Mouse (Mus musculus) forebrain, embryonic 10.5 days (tissue): ENCODE measurements around the gene Cklf. TPM values are rescaled to one million over a fixed set of nuclear protein-coding genes. Genes with fewer than 3 reads are reported as not detected.
"Not testable (repeated sequence)": the region's sequence is repeated elsewhere in the genome, so short reads cannot be mapped to it uniquely, and the experiment has no call there.

Source experiments
- DNase-seq: peaks from one replicate; pipeline ENCODE4 v3.0.0-alpha.2; 2017; ENCODE audit warnings: low spot score; ENCODE audit errors: extremely low spot score
- H3K27ac ChIP-seq: fragments of 300-500 bp; sonication (generic); 2 replicates; pipeline ENCODE4 v1.5.1; 2016; ENCODE audit warnings: mild to moderate bottlenecking
- H3K27me3 ChIP-seq: fragments of 300-500 bp; sonication (generic); 2 replicates; pipeline ENCODE4 v1.6.1; 2016; ENCODE audit warnings: mild to moderate bottlenecking; ENCODE audit not compliant: poor library complexity, severe bottlenecking
- H3K36me3 ChIP-seq: fragments of 300-500 bp; sonication (generic); replicated peaks from 2 replicates; pipeline ENCODE4 v1.6.1; 2016; ENCODE audit warnings: mild to moderate bottlenecking, moderate library complexity
- H3K4me1 ChIP-seq: fragments of 300-500 bp; sonication (generic); 2 replicates; pipeline ENCODE4 v1.6.1; 2016
- H3K4me3 ChIP-seq: fragments of 300-500 bp; sonication (generic); 2 replicates; pipeline ENCODE4 v1.5.1; 2016; ENCODE audit warnings: mild to moderate bottlenecking, moderate library complexity
- H3K9me3 ChIP-seq: fragments of 300-500 bp; sonication (generic); 2 replicates; pipeline ENCODE4 v1.6.1; 2016; ENCODE audit warnings: mild to moderate bottlenecking, moderate library complexity
- WGBS: fragments of 180-500 bp; shearing (Covaris S2); methylation state at CpG from one replicate; pipeline ENCODE4 v1.1.7; 2016; 5-methylcytosine and 5-hydroxymethylcytosine counted together
- polyA plus RNA-seq: library from polyadenylated mRNA; unstranded; fragments of >200 nt; fragmentation: Nextera tagmentation; extraction: Ambion mirVana; gene quantifications from 2 replicates; pipeline ENCODE4 v1.2.1, GENCODE M21; 2016

The Cklf gene
- polyA plus RNA-seq, 1 experiment from 2014 or later, result 39.4 TPM

GRCm38 (mm10) chr8:104293081-104293480, 42.4 kb downstream of the Cklf start, which contains the start of gene Cmtm2a:
Gene Cmtm2a, minus strand, starts transcription at chr8:104293181.
- H3K27me3 ChIP-seq, H3K4me1 ChIP-seq, H3K36me3 ChIP-seq, H3K9me3 ChIP-seq, DNase-seq, H3K4me3 ChIP-seq, H3K27ac ChIP-seq: not testable (repeated sequence)
- 91% methylated on average over 12 of the region's 12 CpGs for WGBS

DNA sequence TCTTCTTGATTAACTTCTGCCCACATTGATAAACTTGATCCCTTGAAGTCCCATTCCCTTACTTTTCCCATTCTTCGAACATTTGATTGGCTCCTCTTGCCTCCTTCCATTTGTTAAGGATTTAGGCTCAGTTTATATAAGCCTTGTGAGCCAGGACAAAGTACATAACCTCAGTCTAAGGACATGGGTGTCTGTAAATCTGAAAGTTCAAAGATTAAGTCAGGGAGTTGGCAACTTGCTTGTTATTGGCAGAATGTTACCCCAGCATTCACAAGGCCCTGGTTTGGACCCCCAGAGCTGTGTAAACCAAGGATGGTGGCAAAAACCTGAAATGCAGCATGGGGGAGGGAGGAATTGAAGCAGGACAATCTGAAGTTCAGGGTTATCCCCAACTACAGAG, 43.7 kb downstream of the Cklf start:
- H3K27me3 ChIP-seq, result no peaks in the 10 kb centered on the region
- no peaks in the 10 kb centered on the region for H3K9me3 ChIP-seq
- H3K4me3 ChIP-seq, result no peak overlapping the region
- H3K4me1 ChIP-seq, result no peaks in the 10 kb centered on the region
- WGBS, result 89% methylated on average over 1 of the region's 1 CpGs
- no peak for DNase-seq
- H3K36me3 ChIP-seq, result no peaks in the 10 kb centered on the region
- no peak overlapping the region for H3K27ac ChIP-seq

GRCm38 (mm10) chr8:104301577-104301976, 50.9 kb downstream of the Cklf start:
- peak; percentile 55 for DNase-seq
- H3K27ac ChIP-seq, H3K27me3 ChIP-seq, H3K4me3 ChIP-seq, H3K9me3 ChIP-seq, H3K36me3 ChIP-seq: not testable (repeated sequence)
- H3K4me1 ChIP-seq, result peaks cover 23% of the 10 kb centered on the region
- 15% methylated on average over 3 of the region's 3 CpGs for WGBS

DNA sequence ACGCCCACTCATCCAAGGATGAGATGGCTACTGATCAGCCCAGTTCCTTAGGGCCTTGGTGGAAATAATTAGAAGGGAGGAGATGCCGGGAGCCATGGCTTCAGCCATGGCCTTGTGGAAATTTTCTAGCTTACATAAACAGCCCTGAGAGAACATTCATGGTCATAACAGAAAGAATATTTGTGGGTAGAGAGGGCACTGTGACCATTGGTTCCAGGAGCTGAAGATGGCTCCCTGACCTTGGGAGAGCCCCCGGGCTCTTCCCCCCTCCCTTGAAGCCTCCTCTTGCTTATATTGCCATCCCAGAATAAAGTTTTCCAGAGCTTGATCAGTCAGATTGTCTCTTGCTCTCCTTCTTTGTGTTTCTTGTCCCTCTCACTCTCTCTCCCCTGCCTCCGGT, 51.9 kb downstream of the Cklf start:
- H3K27ac ChIP-seq, DNase-seq, H3K27me3 ChIP-seq, H3K9me3 ChIP-seq, H3K4me3 ChIP-seq, H3K36me3 ChIP-seq: not testable (repeated sequence)
- 91% methylated on average over 4 of the region's 4 CpGs for WGBS
- H3K4me1 ChIP-seq, result peaks cover 23% of the 10 kb centered on the region

DNA sequence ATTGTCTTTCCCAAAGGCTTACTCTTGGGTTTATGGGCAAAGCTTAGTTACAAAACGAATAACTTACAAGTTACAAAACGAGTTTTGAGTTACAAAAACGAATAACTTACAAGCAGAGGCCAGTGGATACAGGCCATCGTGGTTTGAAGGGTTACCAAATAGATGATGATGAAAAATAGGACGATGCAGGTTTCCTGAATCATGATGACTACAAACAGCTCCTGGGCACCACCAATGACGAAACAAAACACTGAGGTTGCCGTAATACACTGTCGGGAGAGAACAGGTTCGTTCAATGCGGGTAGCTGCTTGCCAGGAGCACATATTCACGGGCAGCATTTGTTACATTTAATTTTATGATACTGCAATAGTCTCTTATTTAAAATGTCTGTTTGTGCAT, 54.3 kb downstream of the Cklf start:
- Histone ChIP-seq H3K9me3 (no peaks in the 10 kb centered on the region), H3K4me3 (no peak overlapping the region), H3K4me1 (peaks cover 21% of the 10 kb centered on the region), H3K36me3 (no peaks in the 10 kb centered on the region), H3K27me3 (no peaks in the 10 kb centered on the region), H3K27ac (no peak overlapping the region)
- DNase-seq, result no peak
- WGBS, result 92% methylated on average over 11 of the region's 11 CpGs

DNA sequence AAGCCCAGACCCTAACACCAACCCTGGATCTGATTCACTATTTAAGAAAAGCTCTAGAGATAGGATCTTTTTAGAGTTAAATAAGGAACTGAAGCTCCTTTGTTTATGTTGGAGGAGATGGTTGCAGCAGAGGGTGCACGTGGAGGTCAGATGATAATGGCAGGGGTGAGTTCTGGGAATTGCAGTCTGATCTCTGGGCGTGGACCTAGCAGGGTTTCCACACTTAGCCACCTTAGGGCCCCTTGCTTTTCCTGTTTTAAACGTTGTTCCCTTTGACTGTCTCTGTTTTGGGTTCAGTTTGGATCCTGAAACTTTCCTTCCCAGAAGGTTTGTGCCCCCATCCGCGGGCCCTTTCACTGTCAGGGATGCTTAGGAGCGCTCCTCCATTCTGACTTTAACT, 57.7 kb downstream of the Cklf start:
- not testable (repeated sequence) for H3K27ac ChIP-seq, H3K4me1 ChIP-seq, H3K9me3 ChIP-seq, H3K27me3 ChIP-seq, DNase-seq, H3K4me3 ChIP-seq, H3K36me3 ChIP-seq
- 66% methylated on average over 6 of the region's 6 CpGs for WGBS

DNA sequence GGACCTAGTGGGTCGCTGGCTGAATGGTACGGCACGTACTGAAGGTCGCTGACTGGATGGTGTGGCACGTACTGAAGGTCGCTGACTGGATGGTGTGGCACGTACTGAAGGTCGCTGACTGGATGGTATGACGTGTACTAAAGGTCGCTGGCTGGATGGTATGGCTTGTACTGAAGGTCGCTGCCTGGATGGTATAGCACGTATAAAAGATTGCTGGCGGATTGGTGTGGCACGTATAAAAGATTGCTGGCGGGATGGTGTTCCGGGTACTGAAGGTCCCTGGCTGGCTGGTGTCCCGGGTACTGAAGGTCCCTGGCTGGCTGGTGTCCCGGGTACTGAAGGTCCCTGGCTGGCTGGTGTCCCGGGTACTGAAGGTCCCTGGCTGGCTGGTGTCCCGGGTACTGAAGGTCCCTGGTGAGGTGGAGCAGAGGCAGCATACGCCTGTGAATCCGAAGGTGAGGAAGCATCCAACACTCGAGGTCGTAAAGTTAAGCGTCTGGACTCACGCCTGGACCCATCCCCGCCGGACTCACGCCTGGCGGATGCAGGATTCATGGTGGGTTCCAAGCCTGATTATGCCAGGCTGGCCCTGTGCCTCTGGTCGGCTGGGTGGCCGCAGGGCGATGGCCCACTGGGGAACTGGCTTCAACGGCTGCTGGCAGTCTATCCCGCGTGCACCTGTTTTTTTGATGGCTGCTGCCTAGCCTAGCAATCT, 58.9 kb downstream of the Cklf start, which contains the start of the genes Gm45711 and Cmtm1:
Gene Gm45711, minus strand, starts transcription at position 641 of the 715 bp plus-strand sequence.
Gene Cmtm1, minus strand, starts transcription at position 705 of the 715 bp plus-strand sequence.
- H3K27me3 ChIP-seq, H3K4me3 ChIP-seq, H3K36me3 ChIP-seq, H3K9me3 ChIP-seq, H3K4me1 ChIP-seq, H3K27ac ChIP-seq, DNase-seq: not testable (repeated sequence)
- 91% methylated on average over 36 of the region's 36 CpGs for WGBS

- 95% methylated on average over 3 of the region's 3 CpGs for WGBS
- not testable (repeated sequence) for H3K36me3 ChIP-seq, DNase-seq
These were observed 61.4 kb downstream of the Cklf start for GRCm38 (mm10) chr8:104312023-104312422.

DNA sequence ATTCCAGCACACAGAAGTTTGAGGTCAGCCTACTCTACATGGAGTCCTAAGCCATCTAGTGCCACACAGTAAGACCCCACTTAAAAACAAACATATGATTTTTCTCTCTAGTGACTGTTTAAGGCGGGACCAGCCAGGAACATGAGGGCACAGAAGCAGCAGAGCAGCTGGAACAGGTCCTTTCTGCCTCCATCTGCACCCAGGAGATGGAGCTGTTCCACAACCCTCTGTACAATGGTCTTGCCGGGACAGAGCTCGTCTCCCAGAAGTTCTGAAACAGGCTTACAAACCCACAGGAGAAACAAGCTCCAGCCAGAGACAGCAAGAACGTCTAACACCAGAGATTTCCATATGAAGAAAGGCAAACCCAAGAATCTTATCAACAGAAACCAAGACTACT, 62.6 kb downstream of the Cklf start:
- 73% methylated on average over 4 of the region's 4 CpGs for WGBS
- H3K4me3 ChIP-seq, result no peak overlapping the region
- no peaks in the 10 kb centered on the region for H3K9me3 ChIP-seq
- no peaks in the 10 kb centered on the region for H3K27me3 ChIP-seq
- no peak for DNase-seq
- no peak overlapping the region for H3K27ac ChIP-seq
- no peaks in the 10 kb centered on the region for H3K36me3 ChIP-seq
- H3K4me1 ChIP-seq, result no peaks in the 10 kb centered on the region

More at GRCm38 (mm10) chr8:104312023-104312422, 61.4 kb downstream of the Cklf start:
- H3K27me3 ChIP-seq, H3K4me3 ChIP-seq, H3K27ac ChIP-seq, H3K4me1 ChIP-seq, H3K9me3 ChIP-seq: not testable (repeated sequence)

Other genes with a start within 250 kb of the Cklf start
- gene Cdh5, start 149.2 kb upstream of the Cklf start, polyA plus RNA-seq, result 12.5 and 14.3 TPM in 2 replicates
- gene Bean1, start 80.4 kb upstream of the Cklf start, polyA plus RNA-seq, result 0.09 TPM in 1 of 2 replicates, not detected in the other
- gene Tk2, start 2.3 kb upstream of the Cklf start, polyA plus RNA-seq, result 25.7 and 25.8 TPM in 2 replicates
- gene Cmtm2a, start 42.3 kb downstream of the Cklf start, polyA plus RNA-seq, result not detected in 2 replicates
- not detected in 2 replicates for gene Gm45711, start 59.2 kb downstream of the Cklf start, polyA plus RNA-seq
- gene Cmtm1, start 59.3 kb downstream of the Cklf start, polyA plus RNA-seq, result not detected in 2 replicates
- not detected in 2 replicates for gene Gm11020, start 70.7 kb downstream of the Cklf start, polyA plus RNA-seq
- not detected in 2 replicates for gene Cmtm2b, start 71.4 kb downstream of the Cklf start, polyA plus RNA-seq
- gene Cmtm3, start 88.5 kb downstream of the Cklf start, polyA plus RNA-seq, result 68.5 and 70.9 TPM in 2 replicates
- 2.2 and 2.5 TPM in 2 replicates for gene Cmtm4, start 144.9 kb downstream of the Cklf start, polyA plus RNA-seq
- 81.5 and 81.9 TPM in 2 replicates for gene Dync1li2, start 192.2 kb downstream of the Cklf start, polyA plus RNA-seq